Mouse (Mus musculus): ENCODE data around the gene Fanca.

- no peak for TF ChIP-seq GATA1 (IDR thresholded peaks at IDR 0.05; ENCODE audit: borderline replicate concordance, low read length)
- no peak for TF ChIP-seq POLR2AphosphoS5 (IDR thresholded peaks at IDR 0.05; ENCODE audit: insufficient replicate concordance, low read depth, low read length)
- TF ChIP-seq CTCF (IDR thresholded peaks at IDR 0.05; ENCODE audit: low read depth, low read length) = no peak
- no peak for TF ChIP-seq TAL1 (conservative IDR thresholded peaks at IDR 0.05; ENCODE audit: low read depth, low read length)
- TF ChIP-seq GATA2 (IDR thresholded peaks at IDR 0.05; ENCODE audit: borderline replicate concordance, low read depth, low read length) = no peak
Measured at GRCm38 (mm10) chr8:123287362-123287761, 31.0 kb downstream of the Fanca start.
